22 mouse cellular contexts compared by ENCODE assay signal in the genomic region with DNA sequence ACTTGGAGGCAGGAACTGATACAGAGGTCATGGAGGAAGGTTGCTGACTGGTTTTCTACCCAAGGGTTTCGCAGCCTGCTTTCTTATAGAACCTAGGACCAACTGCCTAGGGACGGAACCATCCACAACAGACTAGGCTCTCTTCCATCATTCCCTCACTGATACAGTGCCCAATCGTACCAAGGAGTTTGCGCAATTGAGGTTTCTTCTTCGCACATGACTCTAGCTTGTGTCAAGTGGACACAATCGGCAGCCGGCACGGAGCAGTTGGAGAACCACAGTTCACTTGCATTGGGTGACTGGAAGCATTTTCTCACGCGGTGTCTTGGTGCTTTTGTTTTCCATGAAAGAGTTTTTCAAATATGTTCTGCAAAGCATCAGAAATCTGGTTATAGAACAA.
"Had no signal": no experiment of that assay in that cellular context is flagged by ENCODE, and none has a peak within 500 bp of the region (broad histone marks: within the 10 kb centered on the region; RNA-seq: fewer than 3 reads in every experiment).

No protein-coding gene starts in this region.

- DNase-seq: cerebellum, adult 2 months; cerebellum, adult 8-10 months; cerebellum, adult 9-10 months; cerebellum, adult 9-11 months; cerebellum, postnatal 10 days; cerebellum, postnatal 14 days; cerebellum, postnatal 25 days; cerebellum, postnatal 36 days; embryo, embryonic 11 days; forebrain, postnatal 0 days; gastrocnemius, adult 2 months; gastrocnemius, postnatal 10 days; gastrocnemius, postnatal 14 days; gastrocnemius, postnatal 25 days; gastrocnemius, postnatal 36 days; heart, adult 11 months; heart, adult 18-20 months; heart, adult 2 months had no signal

- ATAC-seq: forebrain, embryonic 13.5 days; forebrain, embryonic 14.5 days; forebrain, embryonic 15.5 days; forebrain, embryonic 16.5 days; forebrain, postnatal 0 days had no signal
